Comparison of ENCODE assay signal across 8 mouse cellular contexts in genomic region chr1:90051347-90051746, GRCm38 (mm10). TPM values are rescaled to one million over a fixed set of nuclear protein-coding genes. Genes with fewer than 3 reads are reported as not detected.
DNase-seq lines count a peak whose midpoint lies in the region; ATAC-seq and TF ChIP-seq lines count a peak whose summit lies in the region.

No protein-coding gene starts in this region.

- peak; percentile 23 for TF ChIP-seq CTCF in bone marrow, adult 2 months (IDR thresholded peaks at IDR 0.05; ENCODE audit: control insufficient read depth, insufficient read depth, low read length)

- WGBS in heart, embryonic 11.5 days (ENCODE audit: insufficient replicate concordance): 30% methylated on average over 5 of the region's 5 CpGs
- WGBS in bone marrow, adult 2 months: 8% methylated on average over 5 of the region's 5 CpGs

- H3K9ac ChIP-seq in heart, embryonic 11.5 days (ENCODE audit: low read depth, low read length): no peak overlapping the region

- no peaks in the 10 kb centered on the region for H3K27me3 ChIP-seq in heart, embryonic 11.5 days (ENCODE audit: control insufficient read depth, insufficient read depth, low read length)

- no peaks in the 10 kb centered on the region for H3K36me3 ChIP-seq in heart, embryonic 11.5 days (ENCODE audit: control insufficient read depth, insufficient read depth, low read length)

- no peaks in the 10 kb centered on the region for H3K9me3 ChIP-seq in heart, embryonic 11.5 days (replicated peaks; ENCODE audit: control insufficient read depth, low read length)

- H3K4me3 ChIP-seq in heart, embryonic 11.5 days (ENCODE audit: low read depth, low read length): no peak overlapping the region
- no peak overlapping the region for H3K4me3 ChIP-seq in bone marrow, adult 2 months (replicated peaks; ENCODE audit: control insufficient read depth, low read depth, low read length)

- no peaks in the 10 kb centered on the region for H3K4me1 ChIP-seq in heart, embryonic 11.5 days (ENCODE audit: control insufficient read depth, insufficient read depth, low read length)
- H3K4me1 ChIP-seq in bone marrow, adult 2 months (ENCODE audit: control insufficient read depth, insufficient read depth, low read length): no peaks in the 10 kb centered on the region

- peak; percentile 37 for DNase-seq in heart, adult 8-10 months (ENCODE audit: low spot score)
- DNase-seq in B cell, adult 2 months: peak; percentile 35 to 48
- DNase-seq in fibroblast of lung, adult 2 months (ENCODE audit: low read depth): peak; percentile 97
- peak; percentile 59 to 64 for DNase-seq in kidney, postnatal 4 days
- peak; percentile 43 for DNase-seq in lung, postnatal 25 days (ENCODE audit: low spot score)
- peak; percentile 44 for DNase-seq in testis, postnatal 14 days (ENCODE audit: low spot score)

- no peak for ATAC-seq in heart, embryonic 11.5 days (replicated peaks; ENCODE audit: insufficient number of reproducible peaks, low FRiP score, low TSS enrichment)

- TF ChIP-seq POLR2A in bone marrow, adult 2 months (IDR thresholded peaks at IDR 0.05; ENCODE audit: borderline replicate concordance, control insufficient read depth, low read depth, low read length): no peak

- no peak overlapping the region for H3K27ac ChIP-seq in heart, embryonic 11.5 days (ENCODE audit: low read depth, low read length)
- no peak overlapping the region for H3K27ac ChIP-seq in bone marrow, adult 2 months (ENCODE audit: control insufficient read depth, insufficient read depth, low read depth, low read length, poor library complexity)

- no peak overlapping the region for H3K4me2 ChIP-seq in heart, embryonic 11.5 days

RNA-seq across cellular contexts. Expression of gene Asb18, which starts 36.9 kb away (rescaled TPM):
- total RNA-seq in heart, adult 8-10 months (2022): 10 to 100 TPM; 16.3 to 27.3 (median 23.7) TPM
- polyA plus RNA-seq in heart, embryonic 11.5 days (2014; fragmentation: Nextera tagmentation; extraction: Ambion mirVana): 0.26 and 0.52 TPM in 2 replicates
- not detected in 2 replicates for polyA plus RNA-seq in bone marrow, adult 2 months (2011; ENCODE audit: insufficient read depth, insufficient read length, low replicate concordance, missing spikeins)

Comparison
In these comparisons a context has a peak if more than half of its experiments do, and no peak if none do; other contexts are left out.
1. DNase-seq: peak in every context shown above with its lines; median percentile 97 in fibroblast of lung, adult 2 months; 62 in kidney, postnatal 4 days; 44 in testis, postnatal 14 days; 43 in lung, postnatal 25 days; 42 in B cell, adult 2 months; 37 in heart, adult 8-10 months.